Mouse (Mus musculus) megakaryocyte, embryonic 14.5 days (primary cell): ENCODE results near the gene Pbx2.

Experiments
- FLI1 ChIP-seq: IDR thresholded peaks from 2 replicates; pipeline ENCODE4 v1.6.1; 2012; ENCODE audit warnings: low read length, inconsistent platforms, mixed read lengths
- GATA1 ChIP-seq: IDR thresholded peaks from 3 replicates; pipeline ENCODE4 v1.6.1; 2012; ENCODE audit warnings: mixed read lengths, low read length, inconsistent platforms, borderline replicate concordance

- TF ChIP-seq GATA1 (no peak), FLI1 (no peak)
These were observed 4.2 kb upstream of the Pbx2 start for GRCm38 (mm10) chr17:34586796-34587422.
